Mouse (Mus musculus) megakaryocyte, embryonic 14.5 days (primary cell): ENCODE data around the gene Slc39a2. TPM values are rescaled to one million over a fixed set of nuclear protein-coding genes. Genes with fewer than 3 reads are reported as not detected.

Experiments used
- H3K27me3 ChIP-seq: replicated peaks from 2 replicates; pipeline ENCODE3; 2012; ENCODE audit warnings: inconsistent platforms
- H3K36me3 ChIP-seq: replicated peaks from 2 replicates; pipeline ENCODE3; 2012; ENCODE audit warnings: low read length, inconsistent platforms, mixed read lengths
- H3K4me1 ChIP-seq: 2 replicates; pipeline ENCODE4 v1.6.1; 2012; ENCODE audit warnings: inconsistent platforms
- H3K4me3 ChIP-seq: replicated peaks from 2 replicates; pipeline ENCODE3; 2012; ENCODE audit warnings: moderate library complexity, mild to moderate bottlenecking, inconsistent platforms
- H3K9me3 ChIP-seq: 2 replicates; pipeline ENCODE4 v1.6.1; 2012; ENCODE audit warnings: inconsistent platforms
- FLI1 ChIP-seq: IDR thresholded peaks from 2 replicates; pipeline ENCODE4 v1.6.1; 2012; ENCODE audit warnings: low read length, inconsistent platforms, mixed read lengths
- GATA1 ChIP-seq: IDR thresholded peaks from 3 replicates; pipeline ENCODE4 v1.6.1; 2012; ENCODE audit warnings: mixed read lengths, low read length, inconsistent platforms, borderline replicate concordance
- polyA plus RNA-seq: library from polyadenylated mRNA; stranded (reverse); fragments of >175 nt; gene quantifications from 2 replicates; pipeline ENCODE4 v1.2.3, GENCODE M21; 2012; ENCODE audit warnings: low replicate concordance; ENCODE audit not compliant: insufficient read depth

The Slc39a2 gene
- polyA plus RNA-seq, 1 experiment: not detected

- H3K4me1 ChIP-seq: peaks cover 25% of the 10 kb centered on the region
Observed at GRCm38 (mm10) chr14:51902806-51903710, 10.4 kb downstream of the Slc39a2 start.

GRCm38 (mm10) chr14:51903782-51904181, 11.1 kb downstream of the Slc39a2 start:
- no peak for TF ChIP-seq GATA1
- TF ChIP-seq FLI1: no peak
- peaks cover 25% of the 10 kb centered on the region for H3K4me1 ChIP-seq
- peaks cover 35% of the 10 kb centered on the region for H3K27me3 ChIP-seq
- H3K36me3 ChIP-seq: no peaks in the 10 kb centered on the region
- no peak overlapping the region for H3K4me3 ChIP-seq
- no peaks in the 10 kb centered on the region for H3K9me3 ChIP-seq

More at GRCm38 (mm10) chr14:51902806-51903710, 10.4 kb downstream of the Slc39a2 start:
- H3K27me3 ChIP-seq: peaks cover 29% of the 10 kb centered on the region
- no peaks in the 10 kb centered on the region for H3K36me3 ChIP-seq
- H3K9me3 ChIP-seq: no peaks in the 10 kb centered on the region
- H3K4me3 ChIP-seq: no peak overlapping the region
- TF ChIP-seq FLI1: no peak
- no peak for TF ChIP-seq GATA1

GRCm38 (mm10) chr14:51904706-51905105, 12.0 kb downstream of the Slc39a2 start:
- TF ChIP-seq GATA1: no peak
- no peaks in the 10 kb centered on the region for H3K36me3 ChIP-seq
- no peaks in the 10 kb centered on the region for H3K9me3 ChIP-seq
- H3K4me1 ChIP-seq: peaks cover 25% of the 10 kb centered on the region
- H3K4me3 ChIP-seq: no peak overlapping the region
- H3K27me3 ChIP-seq: peaks cover 37% of the 10 kb centered on the region

GRCm38 (mm10) chr14:51906102-51906501, 13.4 kb downstream of the Slc39a2 start:
- TF ChIP-seq FLI1 (no peak), GATA1 (no peak)
- Histone ChIP-seq H3K9me3 (no peaks in the 10 kb centered on the region), H3K27me3 (peaks cover 48% of the 10 kb centered on the region), H3K4me3 (peak overlapping the region; percentile 69), H3K36me3 (no peaks in the 10 kb centered on the region), H3K4me1 (peaks cover 25% of the 10 kb centered on the region)

GRCm38 (mm10) chr14:51911301-51911700, 18.6 kb downstream of the Slc39a2 start:
- Histone ChIP-seq H3K4me1 (peaks cover 42% of the 10 kb centered on the region), H3K4me3 (no peak overlapping the region), H3K36me3 (no peaks in the 10 kb centered on the region), H3K27me3 (peaks cover 76% of the 10 kb centered on the region), H3K9me3 (no peaks in the 10 kb centered on the region)
- TF ChIP-seq GATA1 (no peak), FLI1 (no peak)

GRCm38 (mm10) chr14:51912391-51913061, 19.8 kb downstream of the Slc39a2 start:
- peaks cover 70% of the 10 kb centered on the region for H3K27me3 ChIP-seq
- H3K4me3 ChIP-seq: peak overlapping the region; percentile 91
- peaks cover 29% of the 10 kb centered on the region for H3K4me1 ChIP-seq
- H3K36me3 ChIP-seq: no peaks in the 10 kb centered on the region
- TF ChIP-seq FLI1 (no peak), GATA1 (no peak)
- no peaks in the 10 kb centered on the region for H3K9me3 ChIP-seq

- Histone ChIP-seq H3K9me3 (no peaks in the 10 kb centered on the region), H3K36me3 (no peaks in the 10 kb centered on the region), H3K4me1 (peaks cover 29% of the 10 kb centered on the region), H3K4me3 (peak overlapping the region; percentile 91), H3K27me3 (peaks cover 63% of the 10 kb centered on the region)
- TF ChIP-seq GATA1 (no peak), FLI1 (no peak)
Observed at GRCm38 (mm10) chr14:51913062-51913959, 20.6 kb downstream of the Slc39a2 start.

- TF ChIP-seq FLI1 (no peak), GATA1 (no peak)
- Histone ChIP-seq H3K36me3 (no peaks in the 10 kb centered on the region), H3K4me1 (peaks cover 29% of the 10 kb centered on the region), H3K9me3 (no peaks in the 10 kb centered on the region), H3K4me3 (peak within 1 kb of the TSS; percentile 91), H3K27me3 (peaks cover 66% of the 10 kb centered on the region)
Observed at GRCm38 (mm10) chr14:51913960-51914762, 21.5 kb downstream of the Slc39a2 start, which contains the start of gene Ndrg2. TSS of gene Ndrg2 (minus strand) at chr14:51914158.
